Mouse (Mus musculus) testis, adult 2 months (tissue): ENCODE results near the gene Nudcd3.
A peak's percentile ranks its signal among the peaks of the same experiment; 100 is the strongest.

Experiments
- CTCF ChIP-seq: fragments of 200-500 bp; IDR thresholded peaks from 2 replicates; pipeline ENCODE4 v1.5.1; 2012; ENCODE audit warnings: low read depth, mild to moderate bottlenecking, inconsistent platforms, low read length, moderate library complexity; ENCODE audit not compliant: control insufficient read depth, insufficient read depth, insufficient replicate concordance
- POLR2A ChIP-seq: fragments of 200-500 bp; IDR thresholded peaks from 2 replicates; pipeline ENCODE4 v1.6.1; 2012; ENCODE audit warnings: low read depth, mild to moderate bottlenecking, inconsistent platforms, low read length, moderate library complexity; ENCODE audit not compliant: control insufficient read depth

DNA sequence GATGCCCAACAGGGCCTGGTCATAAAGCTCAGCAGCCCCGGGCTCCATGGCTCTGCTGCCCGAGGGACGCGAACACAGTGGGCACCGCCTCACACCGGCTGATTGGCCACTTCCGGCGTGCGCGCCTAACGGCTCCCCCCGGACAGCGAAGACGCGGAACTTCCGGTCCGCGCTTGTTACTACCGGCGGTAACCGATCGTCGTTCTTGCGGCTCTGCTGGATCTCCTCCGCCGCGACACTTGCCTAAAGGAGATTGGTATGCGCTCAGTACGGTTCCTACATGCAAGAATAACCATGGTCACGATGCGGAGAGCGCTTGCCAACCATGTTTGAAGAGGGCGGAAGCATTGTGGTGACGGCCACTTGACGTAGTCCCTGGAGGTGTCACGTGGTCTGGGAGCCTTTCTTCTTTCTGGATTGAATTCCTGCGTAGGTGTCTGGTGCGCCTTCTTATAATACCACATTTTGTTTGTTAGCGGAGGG, at the start of gene Nudcd3:
- TF ChIP-seq CTCF (no peak), POLR2A (peak; percentile 85)
